11 mouse cellular contexts compared by ENCODE assay signal in genomic region chr2:30990221-30990620, GRCm38 (mm10).
"Had no signal": no experiment of that assay in that cellular context is flagged by ENCODE, and none has a peak within 500 bp of the region (broad histone marks: within the 10 kb centered on the region; RNA-seq: fewer than 3 reads in every experiment).

No protein-coding gene starts in this region.

- DNase-seq: kidney, postnatal 14 days; layer of hippocampus, adult 9-11 months; liver; liver, embryonic 13.5 days; lung, embryonic 14.5 days; right cerebral cortex, adult 18-20 months; right cerebral cortex, postnatal 14 days; right cerebral cortex, postnatal 4 days; thymus, postnatal 25 days had no signal

- ATAC-seq: lung, postnatal 0 days; midbrain, embryonic 15.5 days had no signal
